Mouse (Mus musculus): ENCODE data around the gene Ror1. TPM values are rescaled to one million over a fixed set of nuclear protein-coding genes. Genes with fewer than 3 reads are reported as not detected.

The Ror1 gene
- polyA plus RNA-seq, 1 experiment from 2014 or later, result 24.3 TPM

DNA sequence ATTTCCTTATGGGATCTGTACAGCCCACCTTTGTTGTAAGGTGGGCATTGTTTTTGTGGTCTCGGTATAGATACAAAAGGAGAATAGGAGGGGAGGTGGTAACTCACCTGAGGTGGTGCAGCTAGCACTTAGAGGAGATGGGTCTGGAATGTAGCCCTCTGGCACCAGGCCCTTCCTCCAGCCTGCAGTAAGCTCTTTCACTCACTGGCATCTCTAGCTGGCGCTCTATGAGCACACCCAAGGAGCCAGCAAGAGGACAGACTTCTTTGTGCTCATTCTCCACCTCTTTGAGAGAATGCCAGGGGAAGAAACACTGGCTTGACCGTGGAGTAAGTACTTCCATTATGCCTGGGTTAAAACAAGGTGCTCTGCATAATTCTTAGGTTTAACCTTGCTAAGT is 36.7 kb downstream of the Ror1 start:
- no peaks in the 10 kb centered on the region for H3K27me3 ChIP-seq
- no peak for ATAC-seq (ENCODE audit: insufficient number of reproducible peaks, insufficient read depth, low FRiP score, low TSS enrichment)
- H3K36me3 ChIP-seq, result no peaks in the 10 kb centered on the region
- H3K4me3 ChIP-seq, result no peak overlapping the region
- 86% methylated on average over 3 of the region's 3 CpGs for WGBS
- H3K4me2 ChIP-seq (replicated peaks), result no peak overlapping the region
- no peak overlapping the region for H3K9ac ChIP-seq
- peaks cover 29% of the 10 kb centered on the region for H3K4me1 ChIP-seq
- H3K27ac ChIP-seq, result no peak overlapping the region
- H3K9me3 ChIP-seq, result no peaks in the 10 kb centered on the region

DNA sequence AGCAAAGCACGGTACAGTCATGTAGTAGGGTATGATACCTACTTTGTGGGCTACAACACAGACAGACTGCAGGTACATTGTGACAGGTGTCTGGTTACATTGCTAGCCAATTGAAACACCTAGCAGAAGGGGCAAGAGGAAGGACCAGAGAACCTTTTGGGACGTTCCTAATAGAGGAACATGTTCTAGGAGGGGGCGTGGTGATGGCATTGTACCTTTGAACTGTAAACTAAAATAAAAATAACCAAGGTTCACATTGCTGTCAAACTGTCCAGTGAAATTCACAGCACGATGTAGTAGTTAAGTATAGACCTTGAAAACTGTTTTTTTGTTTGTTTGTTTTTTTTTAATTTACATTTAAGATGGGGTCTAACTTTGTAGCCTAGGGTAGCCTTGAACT is 40.5 kb downstream of the Ror1 start:
- ATAC-seq (ENCODE audit: insufficient number of reproducible peaks, insufficient read depth, low FRiP score, low TSS enrichment), result no peak
- Histone ChIP-seq H3K9ac (no peak overlapping the region), H3K36me3 (no peaks in the 10 kb centered on the region), H3K27ac (no peak overlapping the region), H3K4me2 (replicated peaks) (no peak overlapping the region), H3K4me3 (no peak overlapping the region), H3K27me3 (no peaks in the 10 kb centered on the region), H3K4me1 (peaks cover 40% of the 10 kb centered on the region), H3K9me3 (no peaks in the 10 kb centered on the region)
- WGBS, result 92% methylated on average over 4 of the region's 4 CpGs

- Histone ChIP-seq H3K9ac (no peak overlapping the region), H3K4me1 (peaks cover 40% of the 10 kb centered on the region), H3K27me3 (no peaks in the 10 kb centered on the region), H3K4me3 (no peak overlapping the region), H3K27ac (peak overlapping the region; percentile 46; the same call in 1 of the 2 replicates), H3K4me2 (replicated peaks) (no peak overlapping the region), H3K9me3 (no peaks in the 10 kb centered on the region), H3K36me3 (no peaks in the 10 kb centered on the region)
- 37% methylated on average over 11 of the region's 11 CpGs for WGBS
- no peak for ATAC-seq (ENCODE audit: insufficient number of reproducible peaks, insufficient read depth, low FRiP score, low TSS enrichment)
Observed at GRCm38 (mm10) chr4:100137102-100137835, 41.7 kb downstream of the Ror1 start.

GRCm38 (mm10) chr4:100141626-100142025 is 46.0 kb downstream of the Ror1 start:
- Histone ChIP-seq H3K9ac (no peak overlapping the region), H3K4me1 (peaks cover 37% of the 10 kb centered on the region), H3K27me3 (no peaks in the 10 kb centered on the region), H3K4me2 (replicated peaks) (no peak overlapping the region), H3K36me3 (no peaks in the 10 kb centered on the region), H3K4me3 (no peak overlapping the region), H3K9me3 (no peaks in the 10 kb centered on the region), H3K27ac (no peak overlapping the region)
- 42% methylated on average over 2 of the region's 2 CpGs for WGBS
- ATAC-seq (ENCODE audit: insufficient number of reproducible peaks, insufficient read depth, low FRiP score, low TSS enrichment), result no peak

GRCm38 (mm10) chr4:100144744-100145143 is 49.2 kb downstream of the Ror1 start:
- no peak overlapping the region for H3K9ac ChIP-seq
- no peaks in the 10 kb centered on the region for H3K27me3 ChIP-seq
- H3K4me2 ChIP-seq (replicated peaks), result no peak overlapping the region
- peaks cover 19% of the 10 kb centered on the region for H3K4me1 ChIP-seq
- H3K27ac ChIP-seq, result no peak overlapping the region
- WGBS, result 34% methylated on average over 4 of the region's 4 CpGs
- no peaks in the 10 kb centered on the region for H3K9me3 ChIP-seq
- no peak for ATAC-seq (ENCODE audit: insufficient number of reproducible peaks, insufficient read depth, low FRiP score, low TSS enrichment)
- no peak overlapping the region for H3K4me3 ChIP-seq
- H3K36me3 ChIP-seq, result no peaks in the 10 kb centered on the region

GRCm38 (mm10) chr4:100150797-100151196 is 55.2 kb downstream of the Ror1 start:
- Histone ChIP-seq H3K9ac (no peak overlapping the region), H3K27ac (no peak overlapping the region), H3K4me3 (no peak overlapping the region), H3K9me3 (no peaks in the 10 kb centered on the region), H3K27me3 (no peaks in the 10 kb centered on the region), H3K36me3 (no peaks in the 10 kb centered on the region), H3K4me1 (peaks cover 5% of the 10 kb centered on the region; the same call in 1 of the 2 replicates), H3K4me2 (replicated peaks) (no peak overlapping the region)
- ATAC-seq (ENCODE audit: insufficient number of reproducible peaks, insufficient read depth, low FRiP score, low TSS enrichment), result no peak
- 90% methylated on average over 1 of the region's 1 CpGs for WGBS

- ATAC-seq (ENCODE audit: insufficient number of reproducible peaks, insufficient read depth, low FRiP score, low TSS enrichment), result peak; percentile 41; the same call in 1 of the 2 replicates
- 50% methylated on average over 7 of the region's 7 CpGs for WGBS
Observed at GRCm38 (mm10) chr4:100154560-100155130, 59.1 kb downstream of the Ror1 start.

DNA sequence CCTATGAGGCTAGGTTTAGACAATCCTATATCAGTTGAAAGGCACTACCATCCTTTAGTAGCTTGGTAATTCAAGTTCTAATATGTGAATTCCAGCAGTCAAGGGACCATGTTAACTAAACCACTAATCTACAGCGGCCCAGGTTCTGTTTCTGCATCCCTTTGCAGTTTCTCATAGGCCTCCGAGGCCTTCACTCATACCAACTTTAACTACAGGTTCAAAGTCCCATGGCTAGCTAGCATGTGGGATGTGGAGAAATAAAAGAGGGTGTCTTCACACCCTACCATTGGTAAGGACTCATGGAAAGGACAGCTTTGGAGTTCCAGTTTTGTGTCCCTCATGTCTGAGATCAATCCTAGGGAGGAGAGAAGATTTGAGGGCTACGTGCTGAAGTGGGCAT is 60.1 kb downstream of the Ror1 start:
- Histone ChIP-seq H3K9me3 (no peaks in the 10 kb centered on the region), H3K27ac (no peak overlapping the region)
- 71% methylated on average over 3 of the region's 3 CpGs for WGBS

More at GRCm38 (mm10) chr4:100154560-100155130, 59.1 kb downstream of the Ror1 start:
- Histone ChIP-seq H3K4me2 (replicated peaks) (no peak overlapping the region), H3K9me3 (no peaks in the 10 kb centered on the region), H3K27me3 (no peaks in the 10 kb centered on the region), H3K4me3 (no peak overlapping the region), H3K9ac (no peak overlapping the region), H3K4me1 (peaks cover 5% of the 10 kb centered on the region; the same call in 1 of the 2 replicates), H3K36me3 (no peaks in the 10 kb centered on the region), H3K27ac (no peak overlapping the region)

DNA sequence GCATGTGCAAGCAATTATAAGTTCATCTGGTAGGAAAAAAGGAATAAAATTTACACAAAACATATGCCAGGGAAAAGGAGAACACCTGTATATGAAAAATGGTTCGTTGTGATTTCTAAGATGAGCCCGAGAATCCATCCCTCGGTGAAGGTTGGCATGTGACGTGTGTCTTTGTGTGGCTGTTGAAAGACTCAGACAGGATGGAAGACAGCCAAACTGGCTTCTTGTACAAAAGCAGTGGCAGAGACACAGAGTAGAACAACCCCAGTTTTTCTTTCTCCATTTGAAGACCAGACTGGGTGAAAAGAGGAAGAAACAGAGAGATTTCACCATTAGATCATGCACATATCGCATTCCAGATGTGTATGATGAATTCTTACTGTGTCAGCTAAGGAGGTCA is 62.8 kb downstream of the Ror1 start:
- Histone ChIP-seq H3K9ac (no peak overlapping the region), H3K4me1 (peaks cover 9% of the 10 kb centered on the region; the same call in 1 of the 2 replicates), H3K9me3 (no peaks in the 10 kb centered on the region), H3K4me3 (no peak overlapping the region), H3K4me2 (replicated peaks) (no peak overlapping the region), H3K36me3 (no peaks in the 10 kb centered on the region), H3K27ac (no peak overlapping the region), H3K27me3 (no peaks in the 10 kb centered on the region)
- WGBS, result 68% methylated on average over 5 of the region's 5 CpGs
- no peak for ATAC-seq (ENCODE audit: insufficient number of reproducible peaks, insufficient read depth, low FRiP score, low TSS enrichment)

More for the DNA sequence above, 60.1 kb downstream of the Ror1 start:
- no peaks in the 10 kb centered on the region for H3K27me3 ChIP-seq
- H3K36me3 ChIP-seq, result no peaks in the 10 kb centered on the region
- no peak for ATAC-seq (ENCODE audit: insufficient number of reproducible peaks, insufficient read depth, low FRiP score, low TSS enrichment)
- no peak overlapping the region for H3K4me2 ChIP-seq (replicated peaks)
- no peak overlapping the region for H3K9ac ChIP-seq
- no peak overlapping the region for H3K4me3 ChIP-seq
- peaks cover 5% of the 10 kb centered on the region; the same call in 1 of the 2 replicates for H3K4me1 ChIP-seq

GRCm38 (mm10) chr4:100160156-100160555 is 64.6 kb downstream of the Ror1 start:
- no peak for ATAC-seq (ENCODE audit: insufficient number of reproducible peaks, insufficient read depth, low FRiP score, low TSS enrichment)

DNA sequence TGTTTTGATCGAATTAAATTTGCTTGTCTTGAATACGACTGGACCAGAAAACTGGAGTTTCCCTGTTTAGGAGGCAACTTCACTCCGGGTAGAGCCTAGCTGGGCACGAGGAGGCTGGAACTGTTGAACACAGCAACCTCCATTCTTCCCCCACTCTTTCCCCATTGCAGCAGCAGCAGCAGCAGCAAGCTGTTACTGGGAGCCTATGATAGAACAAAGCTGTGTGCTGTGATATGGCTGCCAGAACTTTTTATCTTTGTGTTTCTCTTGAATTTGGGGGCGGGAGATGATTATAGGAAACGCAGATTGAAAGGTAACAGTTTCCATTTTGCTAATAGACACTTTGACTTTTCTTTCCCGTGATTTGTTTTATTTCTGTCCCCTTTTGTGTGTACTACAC is 70.2 kb downstream of the Ror1 start:
- Histone ChIP-seq H3K27ac (0 out of 2 replicates have a peak overlapping the region, but pooled peaks have one; percentile 23), H3K9me3 (no peaks in the 10 kb centered on the region), H3K36me3 (no peaks in the 10 kb centered on the region), H3K9ac (no peak overlapping the region), H3K27me3 (no peaks in the 10 kb centered on the region), H3K4me3 (no peak overlapping the region), H3K4me1 (peaks cover 31% of the 10 kb centered on the region), H3K4me2 (replicated peaks) (no peak overlapping the region)
- ATAC-seq (ENCODE audit: insufficient number of reproducible peaks, insufficient read depth, low FRiP score, low TSS enrichment), result no peak
- WGBS, result 72% methylated on average over 7 of the region's 7 CpGs

More at GRCm38 (mm10) chr4:100160156-100160555, 64.6 kb downstream of the Ror1 start:
- Histone ChIP-seq H3K4me2 (replicated peaks) (no peak overlapping the region), H3K27ac (no peak overlapping the region), H3K27me3 (no peaks in the 10 kb centered on the region), H3K4me3 (no peak overlapping the region), H3K4me1 (peaks cover 4% of the 10 kb centered on the region; the same call in 1 of the 2 replicates), H3K36me3 (no peaks in the 10 kb centered on the region), H3K9ac (no peak overlapping the region), H3K9me3 (no peaks in the 10 kb centered on the region)

GRCm38 (mm10) chr4:100166871-100167270 is 71.3 kb downstream of the Ror1 start:
- Histone ChIP-seq H3K4me2 (replicated peaks) (no peak overlapping the region), H3K9me3 (no peaks in the 10 kb centered on the region), H3K36me3 (no peaks in the 10 kb centered on the region), H3K9ac (no peak overlapping the region), H3K27me3 (no peaks in the 10 kb centered on the region), H3K4me1 (peaks cover 36% of the 10 kb centered on the region), H3K27ac (no peak overlapping the region), H3K4me3 (no peak overlapping the region)
- ATAC-seq (ENCODE audit: insufficient number of reproducible peaks, insufficient read depth, low FRiP score, low TSS enrichment), result no peak
- 48% methylated on average over 3 of the region's 3 CpGs for WGBS
